Mouse (Mus musculus) midbrain, embryonic 16.5 days (tissue): ENCODE results near the gene Sf3b5. TPM values are rescaled to one million over a fixed set of nuclear protein-coding genes. Genes with fewer than 3 reads are reported as not detected.

Experiments used
- ATAC-seq: fragments of 200-750 bp; cut with Nextera tagmentation; 2 replicates; pipeline ENCODE4 v1.8.0; 2017; ENCODE audit warnings: moderate TSS enrichment
- H3K27ac ChIP-seq: fragments of 300-500 bp; sonication (generic); 2 replicates; pipeline ENCODE4 v1.5.1; 2014; ENCODE audit warnings: mild to moderate bottlenecking, low read length, mixed read lengths
- H3K27me3 ChIP-seq: fragments of 300-500 bp; sonication (generic); 2 replicates; pipeline ENCODE4 v1.6.1; 2014; ENCODE audit warnings: low read depth, low read length, mixed read lengths; ENCODE audit not compliant: control insufficient read depth, insufficient read depth
- H3K36me3 ChIP-seq: fragments of 300-500 bp; sonication (generic); 2 replicates; pipeline ENCODE4 v1.6.1; 2014; ENCODE audit warnings: mild to moderate bottlenecking, low read length, moderate library complexity, mixed read lengths; ENCODE audit not compliant: control insufficient read depth, insufficient read depth
- H3K4me1 ChIP-seq: fragments of 300-500 bp; sonication (generic); 2 replicates; pipeline ENCODE4 v1.6.1; 2014; ENCODE audit warnings: mild to moderate bottlenecking, low read length, mixed read lengths; ENCODE audit not compliant: control insufficient read depth, insufficient read depth
- H3K4me2 ChIP-seq: fragments of 300-500 bp; sonication (generic); 2 replicates; pipeline ENCODE4 v1.6.1; 2014; ENCODE audit warnings: mild to moderate bottlenecking, low read length, mixed read lengths
- H3K4me3 ChIP-seq: fragments of 300-500 bp; sonication (generic); 2 replicates; pipeline ENCODE4 v1.5.1; 2014; ENCODE audit warnings: low read depth, mild to moderate bottlenecking, low read length, moderate library complexity, mixed read lengths
- H3K9ac ChIP-seq: fragments of 300-500 bp; sonication (generic); 2 replicates; pipeline ENCODE4 v1.6.1; 2014; ENCODE audit warnings: low read depth, low read length, mixed read lengths
- H3K9me3 ChIP-seq: fragments of 300-500 bp; sonication (generic); replicated peaks from 2 replicates; pipeline ENCODE4 v1.6.1; 2014; ENCODE audit warnings: mild to moderate bottlenecking, low read length, mixed read lengths; ENCODE audit not compliant: control insufficient read depth, poor library complexity, severe bottlenecking
- WGBS: fragments of 180-500 bp; shearing (Covaris S2); extraction: QIAGEN DNeasy Blood & Tissue Kit; methylation state at CpG from one replicate; pipeline ENCODE4 v1.1.7; 2014; 5-methylcytosine and 5-hydroxymethylcytosine counted together
- polyA plus RNA-seq: library from polyadenylated mRNA; unstranded; fragments of >200 nt; fragmentation: Nextera tagmentation; extraction: Ambion mirVana; gene quantifications from 2 replicates; pipeline ENCODE4 v1.2.1, GENCODE M21; 2015

The Sf3b5 gene
- polyA plus RNA-seq, 1 experiment from 2014 or later, result 20.4 TPM

GRCm38 (mm10) chr10:12991953-12992352 is 13.2 kb upstream of the Sf3b5 start:
- Histone ChIP-seq H3K4me3 (no peak overlapping the region), H3K4me1 (no peaks in the 10 kb centered on the region), H3K4me2 (no peak overlapping the region), H3K27ac (no peak overlapping the region), H3K36me3 (no peaks in the 10 kb centered on the region), H3K9ac (no peak overlapping the region), H3K27me3 (no peaks in the 10 kb centered on the region), H3K9me3 (no peaks in the 10 kb centered on the region)
- ATAC-seq, result no peak
- WGBS, result 85% methylated on average over 5 of the region's 5 CpGs

GRCm38 (mm10) chr10:12993411-12994039 is 11.6 kb upstream of the Sf3b5 start:
- H3K9ac ChIP-seq, result no peak overlapping the region
- no peaks in the 10 kb centered on the region for H3K4me1 ChIP-seq
- H3K36me3 ChIP-seq, result no peaks in the 10 kb centered on the region
- ATAC-seq, result no peak
- H3K4me2 ChIP-seq, result no peak overlapping the region
- H3K27ac ChIP-seq, result no peak overlapping the region
- no peak overlapping the region for H3K4me3 ChIP-seq
- no peaks in the 10 kb centered on the region for H3K27me3 ChIP-seq
- 91% methylated on average over 25 of the region's 25 CpGs for WGBS
- no peaks in the 10 kb centered on the region for H3K9me3 ChIP-seq

- Histone ChIP-seq H3K36me3 (no peaks in the 10 kb centered on the region), H3K9ac (no peak overlapping the region), H3K27me3 (no peaks in the 10 kb centered on the region), H3K4me2 (no peak overlapping the region; the same call in 1 of the 2 replicates), H3K4me1 (no peaks in the 10 kb centered on the region), H3K27ac (no peak overlapping the region), H3K4me3 (no peak overlapping the region), H3K9me3 (no peaks in the 10 kb centered on the region)
- ATAC-seq, result peak; percentile 77
- WGBS, result 42% methylated on average over 17 of the region's 17 CpGs
Measured at GRCm38 (mm10) chr10:12996736-12997477, 8.2 kb upstream of the Sf3b5 start.

- no peaks in the 10 kb centered on the region for H3K9me3 ChIP-seq
- no peaks in the 10 kb centered on the region; the same call in 1 of the 2 replicates for H3K27me3 ChIP-seq
- peak overlapping the region; percentile 64 for H3K27ac ChIP-seq
- peaks cover 17% of the 10 kb centered on the region for H3K4me1 ChIP-seq
- peak; percentile 100 for ATAC-seq
- no peaks in the 10 kb centered on the region for H3K36me3 ChIP-seq
- H3K4me2 ChIP-seq, result peak overlapping the region; percentile 89
- WGBS, result 2% methylated on average over 52 of the region's 52 CpGs
- peak overlapping the region; percentile 73 for H3K9ac ChIP-seq
- H3K4me3 ChIP-seq, result peak overlapping the region; percentile 77
Measured at GRCm38 (mm10) chr10:13007876-13008736, 3.0 kb downstream of the Sf3b5 start.

GRCm38 (mm10) chr10:13008737-13009121 is 3.6 kb downstream of the Sf3b5 start:
- no peaks in the 10 kb centered on the region for H3K36me3 ChIP-seq
- peaks cover 17% of the 10 kb centered on the region for H3K4me1 ChIP-seq
- peak overlapping the region; percentile 77 for H3K4me3 ChIP-seq
- H3K4me2 ChIP-seq, result peak overlapping the region; percentile 89
- no peaks in the 10 kb centered on the region; the same call in 1 of the 2 replicates for H3K27me3 ChIP-seq
- no peaks in the 10 kb centered on the region for H3K9me3 ChIP-seq
- ATAC-seq, result peak; percentile 57
- WGBS, result 2% methylated on average over 29 of the region's 29 CpGs
- peak overlapping the region; percentile 64 for H3K27ac ChIP-seq
- H3K9ac ChIP-seq, result peak overlapping the region; percentile 73

- no peak overlapping the region for H3K4me3 ChIP-seq
- ATAC-seq, result no peak
- no peak overlapping the region for H3K4me2 ChIP-seq
- H3K9ac ChIP-seq, result no peak overlapping the region
- no peak overlapping the region for H3K27ac ChIP-seq
- 76% methylated on average over 7 of the region's 7 CpGs for WGBS
- H3K4me1 ChIP-seq, result peaks cover 13% of the 10 kb centered on the region
- no peaks in the 10 kb centered on the region for H3K36me3 ChIP-seq
- H3K27me3 ChIP-seq, result no peaks in the 10 kb centered on the region
- H3K9me3 ChIP-seq, result no peaks in the 10 kb centered on the region
Measured at GRCm38 (mm10) chr10:13014026-13014425, 8.9 kb downstream of the Sf3b5 start.

- 28% methylated on average over 4 of the region's 4 CpGs for WGBS
- H3K4me1 ChIP-seq, result no peaks in the 10 kb centered on the region
- no peaks in the 10 kb centered on the region for H3K9me3 ChIP-seq
- no peak overlapping the region for H3K4me3 ChIP-seq
- H3K27me3 ChIP-seq, result no peaks in the 10 kb centered on the region
- ATAC-seq, result peak; percentile 69
- H3K4me2 ChIP-seq, result no peak overlapping the region
- no peak overlapping the region for H3K27ac ChIP-seq
- no peaks in the 10 kb centered on the region for H3K36me3 ChIP-seq
- no peak overlapping the region for H3K9ac ChIP-seq
Measured at GRCm38 (mm10) chr10:13016573-13016972, 11.4 kb downstream of the Sf3b5 start.

GRCm38 (mm10) chr10:13018510-13018909 is 13.4 kb downstream of the Sf3b5 start:
- no peaks in the 10 kb centered on the region for H3K36me3 ChIP-seq
- no peaks in the 10 kb centered on the region for H3K27me3 ChIP-seq
- H3K4me3 ChIP-seq, result no peak overlapping the region
- no peak overlapping the region for H3K27ac ChIP-seq
- no peaks in the 10 kb centered on the region for H3K9me3 ChIP-seq
- H3K9ac ChIP-seq, result no peak overlapping the region
- WGBS, result 67% methylated on average over 7 of the region's 7 CpGs
- no peak overlapping the region for H3K4me2 ChIP-seq
- H3K4me1 ChIP-seq, result no peaks in the 10 kb centered on the region
- ATAC-seq, result no peak
